Mouse (Mus musculus) B cell, adult 67 days (primary cell): Measurements from ENCODE around the gene Irak3. TPM values are rescaled to one million over a fixed set of nuclear protein-coding genes. Genes with fewer than 3 reads are reported as not detected.

Experiments
- total RNA-seq, 2 experiments: library from RNA; stranded (reverse); gene quantifications; 4 replicates each; pipeline ENCODE4 v1.2.4; 2023

Irak3 gene
- total RNA-seq, result 100 to 1,000 TPM in 1 of 2 experiments, 10 to 100 TPM in 1; 89.6 to 106 TPM

GRCm38 (mm10) chr10:120201961-120202402 lies at the start of gene Irak3:
Gene Irak3 (minus strand): TSS chr10:120202130.

GRCm38 (mm10) chr10:120226871-120227661 lies 25.1 kb upstream of the Irak3 start, which contains the start of gene Llph:
Gene Llph (plus strand): TSS chr10:120227070.

DNA sequence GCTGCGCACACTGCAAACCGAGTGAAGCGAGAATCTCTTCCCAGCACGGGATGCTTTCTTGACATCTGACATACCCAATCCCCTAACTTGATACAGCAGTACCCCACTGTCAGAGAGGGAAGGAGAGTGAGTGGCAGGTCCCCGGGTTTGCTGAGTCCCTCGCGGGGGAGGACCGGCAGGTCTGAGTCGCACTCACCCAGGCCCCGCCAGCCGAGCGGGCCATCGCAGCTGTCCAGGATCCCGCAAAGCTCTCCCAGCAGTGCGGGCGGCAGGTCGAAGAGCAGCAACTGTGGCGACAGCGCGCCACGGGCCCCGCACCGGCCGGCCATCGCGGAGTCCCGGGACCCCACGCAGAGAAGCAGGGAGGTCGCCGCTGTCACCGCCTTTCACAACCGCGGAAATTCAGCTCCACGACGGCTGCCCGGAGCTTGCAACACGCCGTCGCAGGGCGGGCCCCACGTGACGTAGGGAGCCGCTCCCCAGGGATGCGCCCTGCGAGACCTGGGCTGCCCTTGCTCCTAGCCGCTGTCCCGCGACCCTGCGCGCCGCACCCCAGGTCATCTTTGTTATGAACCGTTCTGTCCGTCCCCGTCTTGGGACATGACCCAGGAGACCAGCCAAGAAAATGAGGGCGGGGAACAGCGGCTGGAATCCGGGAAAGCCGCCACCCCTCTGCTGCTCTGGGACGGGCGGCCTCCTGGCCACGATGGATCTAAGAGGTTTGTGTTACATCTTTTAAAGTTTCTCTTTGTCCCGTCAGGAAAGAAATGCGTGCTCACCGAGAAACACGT lies 604 bp downstream of the Irak3 start, which contains the start of gene Tmbim4:
Gene Tmbim4 (plus strand): TSS at position 460 of the 791 bp plus-strand sequence.

DNA sequence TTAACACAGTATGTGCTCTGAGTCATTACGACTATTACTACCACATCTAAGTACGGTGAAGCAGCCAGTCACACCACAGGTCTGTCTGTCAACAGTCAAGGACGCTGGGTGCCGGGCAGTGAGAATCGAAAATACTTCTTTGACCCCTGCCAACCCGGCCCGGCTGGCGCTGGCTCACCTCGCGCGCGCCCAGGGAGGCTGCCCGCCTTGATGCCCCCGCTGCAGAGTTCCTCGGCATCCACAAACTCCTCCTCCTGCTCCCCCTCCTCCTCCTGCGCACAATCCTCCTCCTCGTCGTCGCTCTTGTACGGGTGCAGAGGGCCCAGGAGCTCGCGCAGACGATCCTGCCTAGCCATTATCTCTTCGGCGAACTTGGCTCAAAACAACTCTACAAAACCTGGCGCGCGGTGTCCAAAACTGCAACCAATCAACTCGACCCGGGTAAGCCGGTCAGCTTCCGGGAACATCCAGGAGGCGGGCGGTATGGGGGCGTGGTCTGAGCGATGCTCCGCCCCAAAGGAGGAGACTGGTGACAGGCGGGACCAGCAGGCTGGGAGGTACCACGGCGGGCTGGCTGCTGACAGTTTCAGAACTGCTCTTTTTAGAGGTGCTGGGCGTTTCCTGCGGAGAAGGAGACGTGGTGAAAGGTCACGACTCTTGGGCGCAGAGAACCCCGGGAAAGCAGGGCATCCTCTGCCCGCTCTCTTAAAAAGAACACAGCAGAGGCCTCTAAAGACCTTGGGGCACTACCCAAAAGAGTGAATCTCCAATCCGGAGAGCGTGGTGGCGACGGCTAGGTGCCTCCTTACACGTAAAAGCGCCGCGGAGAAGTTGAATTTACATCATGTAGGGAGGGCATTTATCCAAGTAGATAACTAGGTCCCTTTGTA lies 89.2 kb downstream of the Irak3 start, which contains the start of gene Helb:
Gene Helb (minus strand): TSS at position 481 of the 890 bp plus-strand sequence.

Other genes with a start within 250 kb of the Irak3 start
- gene Helb, start 89.1 kb downstream of the Irak3 start, total RNA-seq, result 10 to 100 TPM; 38.9 to 42.0 TPM
- gene Tmbim4, start 540 bp downstream of the Irak3 start, total RNA-seq, result 100 to 1,000 TPM; 164 to 219 TPM
- gene Llph, start 24.9 kb upstream of the Irak3 start, total RNA-seq, result 10 to 100 TPM; 35.3 to 38.2 TPM